Mouse (Mus musculus) cerebellum, adult 8-10 months (tissue): ENCODE measurements around the gene Xylt1.

Experiments
- DNase-seq: peaks from one replicate; pipeline ENCODE4 v3.0.0; 2022

Gene Xylt1

GRCm38 (mm10) chr7:117380418-117381187 lies at the start of gene Xylt1:
Gene Xylt1, plus strand, starts transcription at chr7:117380979.
- peak; percentile 23 for DNase-seq

- no peak for DNase-seq
These were observed 46.8 kb upstream of the Xylt1 start for GRCm38 (mm10) chr7:117333936-117334335.

DNA sequence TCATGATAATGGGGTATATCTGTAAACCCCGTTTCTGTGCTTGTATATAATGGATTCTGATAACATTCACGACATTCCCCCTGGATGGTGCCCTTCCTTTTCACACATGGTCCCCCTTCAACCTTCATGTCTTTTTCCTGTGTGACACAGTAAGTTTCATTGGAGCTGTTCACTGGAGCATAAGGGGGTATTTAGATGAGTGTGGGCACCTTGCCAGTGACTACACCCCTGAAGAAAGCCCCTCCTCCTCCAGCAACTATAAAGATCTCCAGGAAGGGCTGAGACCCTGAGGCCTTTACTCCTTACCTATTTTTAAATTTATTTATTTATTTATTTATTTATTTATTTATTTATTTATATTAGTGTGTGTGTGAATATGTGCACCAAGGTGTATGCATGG lies 24.5 kb upstream of the Xylt1 start:
- no peak for DNase-seq

- no peak for DNase-seq
These were observed 23.2 kb upstream of the Xylt1 start for GRCm38 (mm10) chr7:117357425-117358194.

DNA sequence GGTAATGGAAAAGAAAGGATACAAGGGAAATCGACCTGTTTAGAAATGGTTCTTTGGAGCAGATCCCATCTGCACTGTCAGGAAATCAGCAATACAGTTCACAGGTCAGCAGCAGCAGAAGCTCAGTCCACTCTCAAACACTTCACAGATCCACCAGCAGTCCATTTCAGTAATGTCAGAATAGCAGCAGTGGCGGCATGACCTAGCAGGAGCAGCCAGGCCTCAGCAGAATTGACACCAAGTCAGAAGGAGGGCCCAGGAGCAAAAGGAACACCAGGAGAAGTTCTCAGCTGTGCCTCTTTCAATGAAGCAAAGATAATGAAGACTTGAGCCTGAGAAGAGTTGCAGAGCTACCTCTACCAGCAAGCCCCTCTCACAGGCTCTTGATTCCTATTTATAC lies 19.5 kb upstream of the Xylt1 start:
- DNase-seq: no peak

DNA sequence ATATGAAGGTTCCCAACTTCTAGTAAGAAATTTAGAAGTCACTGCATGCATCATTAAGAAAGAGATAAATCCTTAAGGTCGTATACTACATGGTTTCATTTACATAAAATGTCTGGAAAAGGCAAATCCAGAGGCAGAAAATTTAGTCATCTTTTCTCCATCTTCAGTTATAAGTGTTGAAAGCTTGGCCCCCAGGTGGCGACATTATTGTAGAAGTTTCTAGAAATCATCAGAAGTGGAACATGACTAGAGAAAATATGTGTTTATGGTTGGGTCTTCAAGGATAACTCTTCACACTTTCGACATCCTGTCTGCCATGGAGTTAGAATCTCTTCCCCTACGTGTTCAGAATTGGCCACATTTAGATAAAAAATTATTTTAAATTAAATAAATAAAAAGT lies 18.3 kb upstream of the Xylt1 start:
- no peak for DNase-seq

DNA sequence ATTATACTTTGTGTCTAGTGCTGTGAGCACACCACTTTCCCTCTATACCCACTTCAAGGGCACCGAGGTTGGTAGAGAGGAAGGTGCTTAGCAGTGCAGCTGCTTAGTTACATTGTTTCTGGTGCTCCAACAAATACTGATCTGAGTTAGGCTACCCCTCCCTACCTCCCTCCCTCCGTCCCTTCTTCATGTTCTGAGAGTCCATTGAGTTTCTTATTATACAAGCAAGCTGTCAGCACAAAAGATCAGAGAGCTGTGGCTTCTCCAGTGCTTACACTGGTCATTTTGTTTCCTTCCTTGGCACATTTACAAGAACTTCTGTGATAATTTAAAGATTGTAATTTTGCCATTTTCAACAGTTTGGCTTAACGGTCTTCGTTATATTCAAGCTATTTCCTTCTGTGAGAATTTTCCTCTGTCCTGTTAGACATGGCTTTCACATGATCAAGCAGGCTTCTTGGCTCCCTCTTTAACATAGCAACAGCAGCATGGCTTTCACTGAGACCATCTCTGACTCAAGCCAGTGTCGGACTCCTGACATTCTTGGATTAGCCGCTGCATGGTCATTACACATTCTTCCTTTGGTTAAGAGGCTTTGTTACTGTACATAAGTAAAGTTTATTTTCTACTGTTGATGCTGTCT lies 12.0 kb upstream of the Xylt1 start:
- no peak for DNase-seq

DNA sequence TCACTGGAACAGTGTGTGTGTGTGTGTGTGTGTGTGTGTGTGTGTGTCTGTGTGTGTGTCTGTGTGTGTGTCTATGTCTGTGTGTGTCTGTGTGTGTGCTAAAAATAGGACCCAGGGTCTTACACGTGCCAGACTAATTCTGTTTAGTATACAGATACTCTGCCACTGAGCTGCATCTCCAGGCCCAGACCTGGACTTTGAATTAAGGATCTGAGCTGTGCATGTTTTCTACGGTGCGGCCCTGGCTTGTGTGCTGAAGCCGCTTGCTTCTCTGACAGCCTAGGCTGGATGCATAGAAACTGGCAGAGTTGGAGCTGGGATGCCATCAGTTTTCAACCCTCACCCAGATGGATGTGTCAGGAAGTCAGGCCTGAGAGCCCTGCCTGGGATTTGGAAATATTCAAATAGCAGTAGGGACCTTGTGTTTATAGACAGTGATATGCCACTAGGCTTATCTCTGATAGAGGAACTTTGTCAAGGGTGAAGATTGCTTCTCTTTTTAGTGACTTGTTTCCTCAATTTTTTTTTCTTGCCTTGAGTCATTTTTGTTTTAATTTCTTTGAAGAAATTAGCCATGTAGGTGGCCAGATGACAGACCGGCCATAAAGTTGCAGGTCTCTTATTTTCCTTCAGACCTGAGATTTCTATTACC lies 11.4 kb upstream of the Xylt1 start:
- DNase-seq: no peak

GRCm38 (mm10) chr7:117375886-117376309 lies 4.9 kb upstream of the Xylt1 start:
- DNase-seq: peak; percentile 11

- no peak for DNase-seq
These were observed 3.6 kb upstream of the Xylt1 start for GRCm38 (mm10) chr7:117377138-117377537.

DNA sequence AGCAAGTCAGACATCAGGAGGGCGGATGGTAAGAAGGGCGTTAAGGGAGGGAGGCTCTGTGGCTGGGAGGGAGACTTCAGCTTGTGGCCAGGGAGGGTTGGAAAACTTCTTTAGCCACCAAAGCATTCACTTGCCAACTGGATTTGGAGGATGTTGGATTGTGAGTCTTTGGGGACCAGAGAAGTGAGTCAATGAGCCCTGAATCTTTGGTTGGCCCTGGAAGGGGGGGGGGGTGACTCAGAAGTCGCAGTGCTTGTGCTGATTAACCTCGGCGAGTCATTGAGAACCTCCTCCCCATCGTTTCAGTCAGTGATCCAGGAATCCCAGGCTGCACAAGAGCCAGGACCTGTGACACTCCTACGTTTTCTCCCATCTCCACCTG lies 752 bp upstream of the Xylt1 start:
- DNase-seq: no peak

DNA sequence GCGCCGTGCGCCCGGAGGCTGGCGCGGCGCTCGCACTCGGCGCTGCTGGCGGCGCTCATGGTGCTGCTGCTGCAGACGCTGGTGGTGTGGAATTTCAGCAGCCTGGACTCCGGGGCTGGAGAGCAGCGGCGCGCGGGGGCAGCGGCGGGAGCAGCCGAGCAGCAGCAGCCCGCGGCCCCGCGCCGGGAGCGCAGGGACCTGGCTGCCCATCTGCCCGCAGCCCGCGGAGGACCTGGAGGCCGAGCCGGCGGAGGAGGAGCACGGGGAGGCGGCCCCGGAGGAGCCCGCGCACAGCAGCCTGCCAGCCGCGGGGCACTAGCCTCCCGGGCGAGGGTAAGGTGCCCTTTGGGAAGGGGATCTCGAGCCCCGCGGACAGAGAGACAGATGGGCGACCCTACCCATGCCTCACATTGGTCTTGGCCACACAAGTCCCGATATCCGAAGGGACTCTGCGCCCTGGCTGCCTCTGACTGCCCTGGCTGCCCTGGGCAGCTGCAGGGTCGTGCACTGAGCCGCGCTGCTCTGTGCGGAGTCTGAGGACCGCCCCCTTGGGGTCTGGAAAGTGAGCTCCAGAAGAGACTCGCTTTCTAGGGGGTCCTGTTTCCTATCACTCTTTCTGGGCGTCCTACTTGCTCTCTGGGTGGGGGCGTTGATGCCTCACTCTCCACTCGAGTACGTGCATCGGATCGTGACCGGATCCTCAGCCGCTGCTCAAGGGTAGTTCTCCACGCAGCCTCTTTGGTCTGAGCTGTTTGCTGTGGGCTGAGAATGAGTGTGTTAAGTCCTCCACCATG lies 606 bp downstream of the Xylt1 start:
- DNase-seq: peak; percentile 7

DNA sequence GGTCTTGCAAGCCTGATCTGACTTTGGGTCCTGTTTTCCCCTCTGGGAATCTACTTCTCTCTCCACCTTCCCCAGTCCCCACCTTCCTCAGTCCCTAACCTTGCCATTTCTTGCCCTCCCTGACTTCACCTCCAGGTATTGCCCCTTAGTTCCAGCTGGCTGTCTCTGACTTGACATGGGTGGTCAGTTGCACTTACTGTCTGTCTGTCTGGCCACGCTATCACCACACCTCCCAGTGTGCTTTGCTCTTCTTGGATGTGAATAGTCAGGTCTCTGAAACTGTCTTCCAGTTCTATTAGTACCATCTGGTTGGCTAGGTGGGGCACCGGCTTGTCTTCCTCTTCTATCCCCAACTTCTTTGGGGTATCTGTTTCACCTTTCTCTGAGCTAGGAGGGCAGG lies 1.2 kb downstream of the Xylt1 start:
- DNase-seq: no peak

DNA sequence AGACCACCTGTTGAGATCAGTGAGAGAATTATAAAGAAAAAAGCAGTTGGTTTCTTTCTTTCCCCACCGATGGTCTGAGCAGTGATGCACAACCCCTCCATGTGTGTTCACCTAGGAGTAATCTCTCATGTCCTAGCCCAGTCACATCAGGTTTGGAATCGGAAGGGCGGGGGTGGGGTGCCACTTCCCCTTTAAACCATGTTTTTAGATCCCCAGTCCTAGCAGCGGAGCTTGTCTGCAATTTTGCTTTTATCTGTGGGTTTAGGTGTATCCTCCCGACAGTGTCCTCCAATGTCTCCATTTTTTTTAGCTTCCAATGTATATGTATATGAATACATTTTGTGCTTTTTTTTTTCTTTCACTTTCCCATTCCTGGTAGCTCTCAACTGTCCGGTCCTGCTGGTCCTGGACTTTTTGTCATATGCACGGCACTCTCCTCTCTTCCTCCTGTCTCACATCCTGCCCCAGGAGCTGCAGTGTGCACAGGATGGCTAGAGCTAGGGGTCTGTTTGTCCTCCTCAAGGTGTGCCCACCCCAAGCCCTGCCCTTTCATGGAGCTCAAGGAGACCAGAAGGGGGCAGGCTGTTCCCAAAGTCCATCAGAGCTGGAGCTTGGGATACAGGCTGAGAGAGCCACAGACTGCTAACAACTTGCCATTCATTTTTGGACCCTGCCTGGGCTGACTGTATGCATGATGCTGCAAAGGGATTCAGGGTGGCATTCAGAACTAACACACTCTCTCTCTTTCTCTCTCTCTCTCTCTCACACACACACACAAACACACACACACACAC lies 2.6 kb downstream of the Xylt1 start:
- no peak for DNase-seq

DNA sequence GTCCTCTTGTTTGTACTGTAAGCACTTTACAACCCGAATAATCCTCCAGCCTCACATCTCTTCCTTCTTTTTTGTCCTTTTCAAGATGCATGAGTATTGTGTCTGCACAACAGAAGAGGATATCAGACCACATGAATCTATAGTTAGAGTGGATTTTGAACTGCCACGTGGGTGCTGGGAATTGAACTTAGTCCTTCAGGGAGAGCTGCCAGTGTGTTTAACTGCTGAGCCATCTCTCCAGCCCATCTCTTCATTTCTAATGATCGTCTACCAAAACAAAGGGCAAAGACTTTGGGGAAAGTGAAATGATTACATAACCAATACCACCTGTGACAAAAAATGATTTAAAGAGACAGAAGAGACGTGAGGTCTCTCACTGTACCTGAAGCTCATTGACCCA lies 5.6 kb downstream of the Xylt1 start:
- DNase-seq: no peak

DNA sequence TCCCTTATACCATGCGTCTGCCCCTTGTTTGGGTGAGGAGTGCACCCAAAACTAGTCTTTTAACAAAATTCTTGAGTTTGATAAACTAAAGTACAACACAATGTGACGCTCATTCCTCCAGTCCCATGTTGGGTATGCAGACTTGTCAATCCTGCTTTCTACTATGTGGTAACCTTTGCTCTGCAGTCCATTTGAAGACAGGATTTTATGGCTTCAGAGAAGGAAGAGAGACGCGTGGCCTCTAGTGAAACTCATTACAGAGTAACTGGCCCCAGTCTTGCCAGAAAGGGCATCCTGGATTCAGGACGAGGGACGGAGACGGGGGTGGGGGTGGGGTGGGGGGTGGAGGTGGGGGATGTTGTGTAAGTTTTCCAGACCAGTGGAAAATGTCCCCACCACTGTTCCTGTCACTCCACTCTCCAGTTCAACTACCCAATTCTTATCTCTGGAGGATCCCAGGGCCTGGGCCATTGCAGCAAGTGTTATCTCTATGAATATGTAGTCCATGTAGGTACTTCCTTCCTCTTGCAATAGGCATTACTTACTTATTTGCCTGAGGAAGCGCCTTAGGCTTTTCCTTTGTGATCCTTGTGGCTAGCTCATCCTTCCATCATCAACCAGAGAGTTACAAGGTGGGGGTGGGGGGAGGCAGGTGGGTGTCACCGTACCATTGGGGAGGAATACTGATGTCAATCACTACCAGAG lies 7.7 kb downstream of the Xylt1 start:
- no peak for DNase-seq

GRCm38 (mm10) chr7:117389048-117389447 lies 8.3 kb downstream of the Xylt1 start:
- no peak for DNase-seq

DNA sequence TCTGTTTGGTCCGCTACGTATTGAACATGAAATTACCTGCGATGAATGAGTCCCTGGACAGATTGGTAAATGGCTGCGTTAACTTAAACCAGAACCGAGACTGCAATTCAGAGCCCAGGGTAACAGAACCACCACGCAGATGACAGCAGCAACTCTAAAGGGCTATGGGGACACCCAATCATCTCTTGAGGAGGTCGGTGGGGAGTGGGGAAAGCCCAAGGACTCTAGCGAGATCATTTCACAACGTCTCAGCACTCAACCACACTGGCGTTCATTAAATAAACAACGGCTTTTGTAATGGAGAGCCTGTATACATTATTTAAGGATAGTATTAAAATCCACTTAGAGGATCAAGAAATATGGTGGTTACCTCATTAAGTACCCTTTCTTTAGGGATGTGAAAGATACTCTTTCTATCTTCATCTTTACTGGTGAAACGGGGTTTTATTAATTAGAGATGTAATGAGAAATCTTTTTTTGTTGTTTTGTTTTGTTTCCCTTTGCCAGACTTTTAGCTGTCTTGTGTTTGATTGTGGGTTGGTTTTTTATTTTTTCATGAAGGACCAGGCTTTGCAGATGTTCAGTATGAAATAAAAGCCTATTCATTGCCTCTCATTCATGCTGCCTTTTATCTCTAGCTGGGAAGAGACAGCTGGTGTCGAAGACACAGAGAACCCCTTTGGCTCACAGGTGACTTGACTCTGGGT lies 12.2 kb downstream of the Xylt1 start:
- no peak for DNase-seq

DNA sequence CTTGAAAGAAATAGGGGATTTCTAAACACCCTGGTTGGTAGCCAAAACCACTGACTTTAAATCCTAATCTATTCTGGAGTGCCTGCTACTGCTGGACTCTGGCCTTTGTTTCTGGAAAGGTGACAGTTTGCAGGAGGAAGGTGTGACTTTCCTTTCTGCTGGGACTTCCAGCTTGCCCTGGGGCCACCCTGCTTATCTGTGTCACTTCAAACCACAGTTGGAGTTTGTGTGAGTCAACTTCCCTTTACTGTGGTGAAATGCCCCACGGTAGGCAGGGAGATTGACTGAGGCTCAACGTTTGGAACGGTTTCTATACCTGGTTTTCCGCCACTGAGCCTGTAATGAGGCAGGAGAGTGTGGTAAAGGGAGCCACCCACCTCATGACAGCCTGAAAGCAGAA lies 13.2 kb downstream of the Xylt1 start:
- DNase-seq: no peak

- DNase-seq: no peak
These were observed 13.6 kb downstream of the Xylt1 start for GRCm38 (mm10) chr7:117394380-117394779.
